Mouse (Mus musculus) hindbrain, postnatal 0 days (tissue): ENCODE results near the gene Fkbp6. TPM values are rescaled to one million over a fixed set of nuclear protein-coding genes. Genes with fewer than 3 reads are reported as not detected.

Experiments
- ATAC-seq: fragments of 200-750 bp; cut with Nextera tagmentation; 2 replicates; pipeline ENCODE4 v1.8.0; 2017; ENCODE audit warnings: mild to moderate bottlenecking, moderate TSS enrichment, moderate library complexity
- DNase-seq: peaks from one replicate; pipeline ENCODE4 v3.0.0-alpha.2; 2015; ENCODE audit warnings: low spot score
- H3K27ac ChIP-seq: fragments of 300-500 bp; sonication (generic); 2 replicates; pipeline ENCODE4 v1.5.1; 2014; ENCODE audit warnings: mild to moderate bottlenecking
- H3K27me3 ChIP-seq: fragments of 300-500 bp; sonication (generic); 2 replicates; pipeline ENCODE4 v1.6.1; 2014; ENCODE audit warnings: low read length, mixed read lengths; ENCODE audit not compliant: insufficient read depth
- H3K36me3 ChIP-seq: fragments of 300-500 bp; sonication (generic); 2 replicates; pipeline ENCODE4 v1.6.1; 2014; ENCODE audit warnings: low read length, mixed read lengths; ENCODE audit not compliant: insufficient read depth
- H3K4me1 ChIP-seq: fragments of 300-500 bp; sonication (generic); 2 replicates; pipeline ENCODE4 v1.6.1; 2014; ENCODE audit warnings: antibody characterized with exemption, low read length, mixed read lengths; ENCODE audit not compliant: insufficient read depth
- H3K4me2 ChIP-seq: fragments of 300-500 bp; sonication (generic); 2 replicates; pipeline ENCODE4 v1.6.1; 2014; ENCODE audit warnings: low read depth, mild to moderate bottlenecking, low read length, moderate library complexity, mixed read lengths
- H3K4me3 ChIP-seq: fragments of 300-500 bp; sonication (generic); 2 replicates; pipeline ENCODE4 v1.5.1; 2014; ENCODE audit warnings: low read length
- H3K9ac ChIP-seq: fragments of 300-500 bp; sonication (generic); replicated peaks from 2 replicates; pipeline ENCODE4 v1.6.1; 2014; ENCODE audit warnings: mild to moderate bottlenecking, low read length, moderate library complexity, mixed read lengths
- H3K9me3 ChIP-seq: fragments of 300-500 bp; sonication (generic); 2 replicates; pipeline ENCODE4 v1.6.1; 2016; ENCODE audit warnings: low read length, mixed read lengths
- CTCF ChIP-seq: IDR thresholded peaks from 2 replicates; pipeline ENCODE4 v1.5.1; 2016; ENCODE audit warnings: antibody characterized with exemption, control low read depth, low read depth
- WGBS: fragments of 180-500 bp; shearing (Covaris S2); extraction: QIAGEN DNeasy Blood & Tissue Kit; methylation state at CpG from one replicate; pipeline ENCODE4 v1.1.7; 2014; 5-methylcytosine and 5-hydroxymethylcytosine counted together
- polyA plus RNA-seq: library from polyadenylated mRNA; unstranded; fragments of >200 nt; fragmentation: Nextera tagmentation; extraction: Ambion mirVana; gene quantifications from 2 replicates; pipeline ENCODE4 v1.2.1, GENCODE M21; 2015
- total RNA-seq: library from RNA; depleted of rRNA; stranded (reverse); fragments of >200 nt; gene quantifications from 2 replicates; pipeline ENCODE4 v1.2.3, GENCODE M21; 2014

The Fkbp6 gene
- total and polyA plus RNA-seq, 2 experiments from 2014 or later = 0.29 TPM; not detected in 1

GRCm38 (mm10) chr5:135257559-135257958, 92.3 kb downstream of the Fkbp6 start:
- peaks cover 5% of the 10 kb centered on the region; the same call in 1 of the 2 replicates for H3K4me1 ChIP-seq
- 81% methylated on average over 12 of the region's 12 CpGs for whole genome bisulfite sequencing
- no peaks in the 10 kb centered on the region for H3K36me3 ChIP-seq
- H3K9ac ChIP-seq = no peak overlapping the region
- no peak for DNase-seq
- ATAC-seq = no peak
- H3K9me3 ChIP-seq = no peaks in the 10 kb centered on the region
- TF ChIP-seq CTCF = peak; percentile 35
- no peak overlapping the region for H3K4me3 ChIP-seq
- no peaks in the 10 kb centered on the region for H3K27me3 ChIP-seq
- H3K27ac ChIP-seq = peak overlapping the region; percentile 76; the same call in 1 of the 2 replicates
- H3K4me2 ChIP-seq = no peak overlapping the region

- Histone ChIP-seq H3K9me3 (no peaks in the 10 kb centered on the region), H3K4me2 (no peak overlapping the region), H3K36me3 (no peaks in the 10 kb centered on the region), H3K4me1 (peaks cover 5% of the 10 kb centered on the region; the same call in 1 of the 2 replicates), H3K4me3 (no peak overlapping the region), H3K27ac (no peak overlapping the region), H3K27me3 (no peaks in the 10 kb centered on the region), H3K9ac (no peak overlapping the region)
- DNase-seq (no peak), ATAC-seq (no peak)
- 98% methylated on average over 3 of the region's 3 CpGs for WGBS
- TF ChIP-seq CTCF = no peak
These were observed 93.7 kb downstream of the Fkbp6 start for GRCm38 (mm10) chr5:135256166-135256565.

- Histone ChIP-seq H3K9ac (no peak overlapping the region), H3K36me3 (no peaks in the 10 kb centered on the region), H3K4me3 (no peak overlapping the region), H3K27me3 (no peaks in the 10 kb centered on the region), H3K4me1 (peaks cover 14% of the 10 kb centered on the region), H3K27ac (peak overlapping the region; percentile 63), H3K4me2 (no peak overlapping the region), H3K9me3 (no peaks in the 10 kb centered on the region)
- WGBS = 7% methylated on average over 12 of the region's 12 CpGs
- DNase-seq (peak; percentile 85), ATAC-seq (peak; percentile 77)
- TF ChIP-seq CTCF = no peak
These were observed 96.0 kb downstream of the Fkbp6 start for GRCm38 (mm10) chr5:135253741-135254401.

- peak; percentile 88 for ATAC-seq
- peak within 1 kb of the TSS; percentile 59 for H3K4me3 ChIP-seq
- peaks cover 14% of the 10 kb centered on the region for H3K4me1 ChIP-seq
- peak; percentile 95 for DNase-seq
- peak within 1 kb of the TSS; percentile 67 for H3K9ac ChIP-seq
- WGBS = under 1% methylated on average over 49 of the region's 51 CpGs
- H3K36me3 ChIP-seq = peaks cover 4% of the 10 kb centered on the region; the same call in 1 of the 2 replicates
- H3K27me3 ChIP-seq = no peaks in the 10 kb centered on the region
- no peaks in the 10 kb centered on the region for H3K9me3 ChIP-seq
- TF ChIP-seq CTCF = no peak
- peak within 1 kb of the TSS; percentile 93 for H3K4me2 ChIP-seq
- peak within 1 kb of the TSS; percentile 45; the same call in 1 of the 2 replicates for H3K27ac ChIP-seq
These were observed 98.8 kb downstream of the Fkbp6 start, which contains the start of gene Fzd9 for GRCm38 (mm10) chr5:135251079-135251454. Gene Fzd9, minus strand, starts transcription at chr5:135251230.

GRCm38 (mm10) chr5:135250186-135251078, 99.4 kb downstream of the Fkbp6 start:
- Histone ChIP-seq H3K9me3 (no peaks in the 10 kb centered on the region), H3K27ac (peak overlapping the region; percentile 45; the same call in 1 of the 2 replicates), H3K27me3 (no peaks in the 10 kb centered on the region), H3K36me3 (peaks cover 9% of the 10 kb centered on the region; the same call in 1 of the 2 replicates), H3K4me1 (peaks cover 14% of the 10 kb centered on the region), H3K4me2 (peak overlapping the region; percentile 93), H3K9ac (peak overlapping the region; percentile 67), H3K4me3 (peak overlapping the region; percentile 59)
- DNase-seq = no peak
- peak; percentile 34 for ATAC-seq
- TF ChIP-seq CTCF = no peak
- WGBS = 2% methylated on average over 88 of the region's 92 CpGs

- Histone ChIP-seq H3K4me1 (peaks cover 14% of the 10 kb centered on the region), H3K4me2 (peak overlapping the region; percentile 93), H3K27me3 (no peaks in the 10 kb centered on the region), H3K9me3 (no peaks in the 10 kb centered on the region), H3K27ac (no peak overlapping the region), H3K4me3 (peak overlapping the region; percentile 59), H3K9ac (peak overlapping the region; percentile 67; the same call in 1 of the 2 replicates), H3K36me3 (peaks cover 21% of the 10 kb centered on the region)
- DNase-seq (no peak), ATAC-seq (no peak)
- no peak for TF ChIP-seq CTCF
- WGBS = 46% methylated on average over 16 of the region's 16 CpGs
These were observed 100.7 kb downstream of the Fkbp6 start for GRCm38 (mm10) chr5:135248956-135249676.
